Mouse (Mus musculus) retina, adult 2 months (tissue): ENCODE results near the gene Palm2.

Experiments used
- DNase-seq: peaks from one replicate; pipeline ENCODE4 v3.0.0-alpha.2; 2012; ENCODE audit warnings: low read depth, low spot score

The Palm2 gene

GRCm38 (mm10) chr4:57751566-57751965, 317.5 kb downstream of the Palm2 start:
- DNase-seq: no peak

- DNase-seq: no peak
Observed at GRCm38 (mm10) chr4:57755085-57755484, 321.0 kb downstream of the Palm2 start.

- DNase-seq: no peak
Observed at GRCm38 (mm10) chr4:57757997-57758396, 323.9 kb downstream of the Palm2 start.
